Mouse (Mus musculus) ovary, adult 18-20 months (tissue): ENCODE measurements around the gene Kcnq1.
A peak's percentile ranks its signal among the peaks of the same experiment; 100 is the strongest.

ENCODE experiments used
- DNase-seq: peaks from one replicate; pipeline ENCODE4 v3.0.0; 2022; ENCODE audit warnings: low spot score, mixed read lengths

The Kcnq1 gene

DNA sequence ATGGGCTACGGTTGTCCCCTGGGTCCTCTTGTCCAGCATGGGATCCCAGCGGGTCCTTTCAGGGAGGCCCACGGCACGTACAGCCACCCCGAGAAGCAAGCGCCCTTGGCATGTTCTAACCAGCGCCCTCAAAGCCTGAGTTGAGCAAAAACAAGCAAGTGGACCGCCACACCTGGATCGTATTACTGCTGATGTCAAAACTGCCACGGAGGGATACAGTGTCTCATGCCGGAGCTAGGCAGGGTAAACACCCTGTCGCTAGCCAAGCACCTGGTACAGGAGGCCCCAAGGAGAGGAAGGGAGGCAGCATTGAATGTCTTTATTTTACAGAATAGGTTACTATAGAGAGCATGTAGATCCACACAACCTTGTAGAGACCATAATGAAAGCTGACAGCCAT, 310.2 kb downstream of the Kcnq1 start:
- DNase-seq, result no peak

DNA sequence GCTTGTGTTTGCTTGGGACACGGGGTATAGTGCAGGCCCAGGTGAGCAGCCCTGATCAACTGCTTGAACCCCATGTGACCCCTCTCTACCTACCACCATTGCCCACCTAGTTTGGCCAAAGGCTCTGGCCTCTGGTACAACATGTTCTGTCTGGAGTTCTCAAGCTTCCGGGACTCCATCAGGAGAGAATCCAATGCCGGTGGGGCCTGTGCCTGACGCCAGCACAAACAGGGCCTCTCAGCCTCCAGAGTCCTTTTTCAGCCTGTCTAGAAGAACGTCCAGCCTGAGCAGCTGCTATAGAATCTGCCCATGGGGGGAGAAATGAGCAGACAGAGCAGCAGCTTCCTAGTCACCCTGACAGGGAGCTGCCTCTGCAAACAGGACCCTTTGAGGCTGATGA, 311.7 kb downstream of the Kcnq1 start:
- DNase-seq, result no peak

GRCm38 (mm10) chr7:143419585-143420160, 313.5 kb downstream of the Kcnq1 start:
- DNase-seq, result no peak

DNA sequence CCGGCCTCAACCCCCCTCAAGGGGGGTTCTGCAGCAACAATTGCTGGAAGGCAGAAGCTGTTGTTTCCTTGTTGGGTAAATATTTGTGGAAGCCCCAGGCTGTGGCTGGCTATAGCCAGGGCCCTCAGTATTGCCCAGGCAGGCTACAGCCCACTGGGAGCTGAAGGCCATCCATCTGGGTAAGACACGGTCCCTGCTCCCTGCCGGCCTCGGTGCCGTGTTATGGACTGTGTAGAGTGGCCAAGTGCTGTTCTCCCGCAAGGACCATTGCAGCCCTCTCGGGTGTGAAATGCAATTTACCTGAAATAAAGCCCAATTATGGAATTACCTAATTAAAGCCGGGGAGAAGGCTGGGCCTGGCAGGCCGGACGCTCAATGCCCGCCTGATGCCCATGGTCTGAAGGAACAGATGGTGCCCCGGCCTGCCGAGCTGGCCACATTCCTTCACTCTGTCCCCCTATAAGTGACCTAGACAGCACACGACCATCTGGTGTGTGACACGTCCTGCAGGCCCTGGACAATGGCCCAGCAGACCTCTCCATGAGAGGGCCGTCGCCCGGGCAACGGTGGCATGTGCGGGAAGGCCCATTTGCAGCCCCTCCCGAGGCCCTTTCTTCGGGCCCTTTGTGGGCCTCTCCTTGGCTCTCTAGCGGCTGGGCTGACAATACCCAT, 322.1 kb downstream of the Kcnq1 start:
- no peak for DNase-seq

GRCm38 (mm10) chr7:143428814-143429499, 322.8 kb downstream of the Kcnq1 start:
- DNase-seq, result no peak

DNA sequence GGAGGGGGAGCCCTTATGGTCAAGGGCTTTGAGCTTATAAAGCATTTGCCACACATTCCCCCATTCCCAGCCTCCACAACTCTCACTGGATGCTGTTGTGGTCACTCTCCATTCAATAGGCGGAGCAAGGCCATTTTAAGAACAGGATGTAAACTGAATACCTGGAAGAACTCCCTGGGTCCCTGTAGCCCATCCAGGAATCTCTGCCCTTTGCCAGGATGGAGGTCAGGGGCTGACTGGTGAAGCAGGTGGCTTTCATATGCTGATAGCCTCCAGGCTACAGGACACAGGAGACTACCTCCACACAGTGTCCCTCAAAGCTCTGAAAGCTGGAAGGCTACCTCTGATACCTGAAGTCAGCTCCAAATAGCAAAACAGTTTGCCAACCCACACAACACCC, 326.5 kb downstream of the Kcnq1 start:
- DNase-seq, result no peak

GRCm38 (mm10) chr7:143433331-143433730, 327.2 kb downstream of the Kcnq1 start:
- no peak for DNase-seq

GRCm38 (mm10) chr7:143437231-143437893, 331.2 kb downstream of the Kcnq1 start:
- DNase-seq, result no peak

GRCm38 (mm10) chr7:143437894-143438581, 331.9 kb downstream of the Kcnq1 start:
- no peak for DNase-seq

DNA sequence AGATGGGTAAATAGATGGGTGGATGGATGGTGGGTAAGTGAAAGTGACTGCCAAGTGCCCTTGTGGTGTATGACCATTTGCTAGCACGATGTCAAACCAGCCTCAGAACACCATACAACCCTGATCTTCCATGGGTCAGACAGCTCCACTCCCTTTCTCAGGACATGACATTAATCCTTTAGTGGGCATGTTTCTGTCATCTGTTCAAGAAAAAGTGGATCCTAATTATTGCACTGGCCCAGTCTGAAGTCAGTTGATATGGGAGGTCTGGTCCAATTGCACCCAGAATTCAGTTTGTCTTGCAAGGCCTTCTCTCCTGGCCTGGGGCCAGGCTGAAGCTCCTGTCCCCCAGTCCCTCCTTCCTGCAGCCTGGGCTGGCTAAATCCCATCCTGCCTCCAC, 332.8 kb downstream of the Kcnq1 start:
- DNase-seq, result no peak

DNA sequence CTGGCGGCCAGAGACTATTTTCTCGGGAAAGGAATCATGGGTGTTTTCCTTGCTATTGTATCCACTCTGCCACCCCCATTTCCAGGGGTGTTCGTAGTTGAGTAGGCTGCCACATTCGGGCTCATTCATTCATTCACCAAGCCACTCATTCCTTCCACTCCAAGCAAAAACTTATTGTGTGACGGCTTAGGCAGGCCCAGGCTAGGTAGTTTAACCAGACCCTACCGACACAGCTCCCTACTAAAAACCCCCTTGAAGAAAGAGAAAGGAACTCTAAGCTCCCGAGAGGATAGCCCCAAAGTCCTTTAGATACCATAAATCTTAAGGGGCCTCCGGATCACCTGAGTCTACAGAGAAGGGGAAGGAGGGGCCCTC, 338.4 kb downstream of the Kcnq1 start:
- DNase-seq, result no peak

GRCm38 (mm10) chr7:143444955-143445648, 338.9 kb downstream of the Kcnq1 start:
- DNase-seq, result no peak

DNA sequence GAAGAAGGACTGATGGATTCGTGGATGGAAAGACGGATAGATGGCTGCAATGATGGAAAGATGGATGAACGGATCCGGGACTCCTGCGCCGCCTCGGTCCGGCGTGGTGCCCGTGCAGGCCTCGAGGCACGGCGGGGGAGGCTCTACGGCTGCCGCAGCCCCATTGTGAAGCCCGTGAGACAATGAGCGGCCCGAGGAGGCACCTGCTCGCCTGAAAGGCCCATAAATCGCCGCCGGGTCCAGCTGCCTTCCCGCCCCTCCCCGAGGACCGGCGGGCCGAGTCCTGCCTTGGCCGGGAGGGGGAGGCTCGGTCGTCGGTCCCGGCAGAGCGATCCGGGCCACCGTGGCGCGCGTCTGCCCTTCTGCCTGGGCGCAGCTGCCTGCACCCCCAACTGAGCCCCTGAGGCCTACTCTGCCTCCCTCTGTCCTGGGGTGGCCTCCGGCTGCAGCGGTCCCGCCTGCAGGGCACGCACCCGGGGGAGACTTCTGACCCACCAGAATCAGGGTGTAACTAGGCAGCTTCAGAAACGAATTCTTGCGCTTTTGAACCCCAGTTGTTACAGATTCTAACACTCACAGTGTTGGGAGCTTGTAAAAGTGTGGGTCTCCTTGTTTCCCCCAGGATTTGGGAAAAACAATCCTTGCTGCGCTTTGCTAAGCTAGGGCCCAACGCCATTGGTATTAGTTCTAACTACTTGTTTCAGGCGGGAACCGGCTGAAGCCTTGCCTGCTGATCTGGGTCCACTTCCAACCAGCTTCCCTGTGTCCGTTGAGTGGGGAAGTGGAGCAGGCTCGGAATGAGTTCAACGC, 339.7 kb downstream of the Kcnq1 start:
- no peak for DNase-seq

GRCm38 (mm10) chr7:143447130-143447529, 341.0 kb downstream of the Kcnq1 start:
- no peak for DNase-seq

- no peak for DNase-seq
Measured at GRCm38 (mm10) chr7:143458963-143459331, 352.8 kb downstream of the Kcnq1 start.

DNA sequence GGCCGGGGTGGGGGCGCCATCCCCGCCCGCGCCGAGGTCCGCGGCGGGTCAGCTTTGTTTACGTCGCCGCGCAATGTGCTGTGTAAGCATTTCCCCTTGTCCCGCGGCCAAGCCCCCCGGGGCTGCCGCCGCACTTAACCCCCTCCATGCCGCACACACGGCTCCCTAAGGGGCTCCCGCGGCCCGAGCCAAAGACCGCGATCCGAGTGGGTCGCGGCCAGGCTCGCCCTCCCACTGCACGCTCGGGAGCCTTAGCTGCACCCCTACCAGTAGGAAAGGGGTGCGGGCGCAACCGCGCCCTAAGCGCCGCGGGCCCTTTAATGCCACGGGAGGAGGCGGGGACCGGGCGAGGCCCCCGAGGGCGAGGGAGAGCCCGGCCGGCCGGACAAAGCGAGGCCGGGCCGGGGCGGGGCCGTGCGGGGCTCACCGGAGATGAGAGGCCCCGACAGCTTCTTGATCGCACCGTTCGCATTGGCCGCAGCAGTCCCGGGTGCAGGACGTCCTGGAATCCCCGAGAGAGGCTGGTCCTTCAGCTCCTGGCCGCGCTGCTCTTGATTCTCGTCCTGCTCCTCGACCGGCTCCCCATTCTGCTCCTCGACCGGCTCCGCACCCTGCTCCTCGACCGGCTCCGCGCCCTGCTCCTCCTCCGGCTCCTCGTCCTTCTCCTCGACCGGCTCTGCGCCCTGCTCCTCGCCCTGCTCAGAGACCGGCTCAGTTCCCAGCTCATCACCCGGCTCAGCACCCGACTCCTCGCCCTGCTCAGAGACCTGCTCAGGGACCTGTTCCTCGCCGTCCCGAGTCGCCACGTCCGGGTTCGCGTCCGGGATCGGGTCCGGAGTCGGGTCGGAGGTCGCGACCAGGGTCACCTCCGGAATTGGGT, 353.4 kb downstream of the Kcnq1 start:
- no peak for DNase-seq

- no peak for DNase-seq
Measured at GRCm38 (mm10) chr7:143460217-143460834, 354.2 kb downstream of the Kcnq1 start.

DNA sequence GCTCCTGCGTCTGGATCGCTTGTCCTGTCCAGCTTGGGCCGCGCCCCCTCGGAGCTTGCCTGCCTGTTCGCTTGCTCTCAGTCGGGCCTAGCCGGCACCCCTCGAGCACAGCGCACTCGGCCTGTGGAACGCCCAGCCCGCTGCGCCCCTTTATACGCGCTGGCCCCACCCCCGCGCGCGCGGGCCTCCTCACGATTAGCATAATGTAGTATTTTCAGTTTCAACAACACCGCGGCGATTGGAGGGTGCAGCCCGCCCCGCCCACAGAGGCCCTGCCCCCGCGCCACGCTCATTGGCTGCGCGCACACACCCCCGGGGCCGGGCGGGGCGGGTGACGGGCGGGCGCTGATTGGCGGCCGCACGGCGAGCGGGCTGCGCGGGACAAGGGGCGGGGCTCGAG, 354.7 kb downstream of the Kcnq1 start, which contains the start of gene Cdkn1c:
Gene Cdkn1c (minus strand): TSS at position 177 of the 400 bp plus-strand sequence.
- DNase-seq, result peak; percentile 82

DNA sequence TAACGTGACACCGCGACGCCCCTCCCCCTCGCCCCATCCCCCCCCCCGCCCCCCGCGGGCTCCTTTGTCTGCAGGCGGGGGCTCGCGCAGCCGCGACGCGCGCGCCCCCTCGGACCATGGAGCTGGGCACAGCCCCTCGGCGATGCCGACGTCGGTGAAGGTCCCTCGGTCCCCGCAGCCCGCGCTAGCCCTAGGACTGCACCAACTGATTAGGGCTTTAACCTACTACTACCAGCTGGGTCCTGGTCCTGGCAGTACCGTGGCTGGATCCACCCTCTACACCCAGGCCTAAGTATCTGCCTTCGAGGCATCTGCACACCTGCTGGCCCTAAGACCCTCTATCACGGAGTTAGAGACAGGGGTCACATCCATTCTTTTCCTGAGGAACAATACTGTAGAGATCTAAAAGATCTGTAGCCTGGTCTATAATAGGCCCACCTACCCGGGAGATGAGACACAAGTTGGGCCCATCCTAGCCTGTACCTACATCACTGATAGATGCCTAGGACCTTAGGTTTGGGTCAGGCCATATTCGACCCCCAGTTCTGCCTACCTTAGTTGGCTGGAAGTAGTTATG, 355.2 kb downstream of the Kcnq1 start:
- no peak for DNase-seq
